Mouse (Mus musculus) ZHBTc4 (cell line): ENCODE measurements around the gene Mageb5.
"Not testable (repeated sequence)": the region's sequence is repeated elsewhere in the genome, so short reads cannot be mapped to it uniquely, and the experiment has no call there.

Source experiments
- DNase-seq: peaks from one replicate; pipeline ENCODE4 v3.0.0-alpha.2; 2011; ENCODE audit warnings: low read depth, low spot score

The Mageb5 gene

DNA sequence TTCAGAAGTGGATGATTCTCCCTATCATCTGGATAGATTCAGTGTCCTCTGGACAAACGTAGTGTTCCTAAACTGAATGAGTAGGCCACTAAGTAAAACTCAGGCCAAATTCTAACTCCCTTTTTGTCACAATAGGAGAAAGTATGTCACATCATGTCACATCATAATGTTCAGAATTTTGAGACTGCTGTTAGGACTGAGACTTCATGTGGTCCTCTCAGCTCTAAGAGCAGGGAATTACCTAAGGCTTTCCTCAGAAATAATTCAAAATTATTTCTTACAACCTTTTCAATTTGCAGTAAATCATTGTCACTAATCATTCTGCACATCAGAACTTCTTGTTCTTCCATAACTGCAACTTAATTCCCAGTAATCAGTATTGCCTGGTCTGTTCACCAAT is at the start of gene Mageb5:
Mageb5 (minus strand) TSS at position 101 of the 400 bp plus-strand sequence.
- not testable (repeated sequence) for DNase-seq

DNA sequence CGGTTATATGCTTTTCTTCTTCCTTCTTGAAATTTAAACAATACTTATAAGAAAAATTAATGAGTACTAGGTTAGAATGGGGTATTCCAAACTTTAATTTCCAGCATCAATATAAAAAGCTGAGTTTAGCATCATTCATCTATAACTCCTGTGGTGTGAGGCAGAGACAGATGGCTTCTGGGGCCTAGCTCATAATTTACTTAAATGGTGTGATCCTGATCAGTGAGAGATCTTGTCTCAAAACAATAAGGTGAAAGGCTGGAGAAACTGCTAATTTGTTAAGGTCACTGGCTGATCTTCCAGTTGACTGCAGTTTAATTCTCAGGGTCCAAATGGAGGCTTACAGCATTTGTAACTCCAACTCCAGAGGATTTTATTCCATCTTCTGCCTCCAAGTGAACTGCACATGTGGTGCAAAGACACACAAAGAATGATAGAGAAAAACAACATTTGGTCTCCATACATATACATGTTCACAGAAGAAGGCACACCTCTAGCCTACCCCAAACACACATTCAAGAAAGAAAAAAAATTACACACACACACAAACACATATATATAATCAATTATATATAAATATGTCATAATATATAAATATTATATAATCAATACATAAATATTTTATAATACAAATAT is 23.1 kb downstream of the Mageb5 start:
- DNase-seq: not testable (repeated sequence)
